Mouse (Mus musculus) heart, adult 9 months (tissue): ENCODE measurements around the gene Rbfox2.
A peak's percentile ranks its signal among the peaks of the same experiment; 100 is the strongest.

Experiments
- DNase-seq, 2 experiments: peaks; one replicate each; pipeline ENCODE4 v3.0.0; 2022; ENCODE audit warnings: low spot score in 2 of 2

Gene Rbfox2

DNA sequence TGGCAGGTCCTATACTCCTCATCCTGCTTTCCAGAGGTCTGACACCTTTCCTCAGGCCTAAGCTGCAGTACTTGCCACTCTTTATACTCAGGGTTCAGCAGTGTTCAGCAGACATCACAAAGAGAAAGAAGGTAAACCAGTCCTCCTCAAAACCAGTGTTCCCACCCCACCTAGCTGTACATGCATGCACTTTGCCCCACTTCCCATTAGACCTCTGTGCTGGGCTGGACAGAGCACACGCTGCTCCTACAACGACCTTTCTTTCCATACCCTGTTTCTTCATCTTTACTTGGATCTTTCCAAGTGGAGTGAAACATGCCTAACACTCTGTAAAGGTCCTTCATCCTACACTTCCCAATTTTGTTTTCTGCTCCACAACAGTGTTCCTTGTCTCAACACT, 110.8 kb downstream of the Rbfox2 start:
- no peak for DNase-seq

DNA sequence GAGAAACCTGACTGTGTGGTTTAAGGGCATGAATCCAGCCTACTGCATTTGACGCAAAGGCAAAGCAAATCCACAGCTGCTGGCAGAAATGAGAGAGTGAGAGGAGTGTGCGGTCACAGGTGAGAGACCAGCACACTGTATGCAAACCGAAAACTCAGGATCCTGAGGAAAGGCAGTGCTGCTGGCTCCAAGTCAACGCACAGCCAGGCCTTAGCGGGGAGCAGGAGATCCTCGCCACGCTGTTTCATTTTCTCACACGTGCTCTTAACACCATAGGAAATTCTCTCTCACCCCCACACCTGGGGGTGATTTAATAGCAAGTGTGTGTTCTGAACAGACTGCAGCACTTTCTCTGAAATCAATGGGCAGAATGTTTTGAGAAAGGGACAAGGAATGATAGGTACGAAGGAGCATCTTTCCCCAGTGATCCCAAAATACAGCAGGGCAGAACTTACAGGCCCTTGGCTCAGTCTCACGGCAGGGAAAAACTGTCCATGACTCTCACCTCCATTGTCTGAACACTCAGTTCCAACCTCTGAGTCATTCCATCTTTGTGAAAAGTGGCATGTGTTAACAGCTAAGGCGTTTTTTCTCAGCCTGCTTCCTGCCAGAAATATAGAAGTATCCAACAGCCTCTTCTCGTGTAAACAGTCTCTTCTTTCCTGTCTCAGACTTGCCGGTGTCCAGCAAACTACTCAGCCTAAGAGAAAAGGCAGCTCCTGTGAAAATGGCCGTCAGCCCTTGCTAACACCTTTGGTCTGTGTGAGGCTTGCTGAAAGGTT, 114.5 kb downstream of the Rbfox2 start:
- peak in 1 of 2 experiments; percentile 22 for DNase-seq

DNA sequence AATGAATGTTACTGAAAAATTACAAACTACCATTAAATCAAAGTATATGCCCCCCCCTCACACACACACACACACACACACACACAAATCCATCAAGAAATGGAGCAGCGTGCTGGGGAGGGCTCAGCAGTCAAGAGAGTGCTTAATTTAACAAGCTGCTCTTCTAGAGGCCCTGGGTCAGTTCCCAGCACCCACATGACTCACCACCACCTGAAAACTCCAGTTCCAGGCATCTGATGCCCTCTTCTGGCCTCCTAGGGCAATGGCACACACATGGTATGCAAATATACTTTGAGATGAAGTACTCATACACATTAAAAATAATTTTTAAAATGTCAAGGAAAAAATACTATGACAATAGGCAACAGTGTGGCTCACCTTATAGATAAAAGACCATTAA, 120.7 kb downstream of the Rbfox2 start:
- no peak for DNase-seq

DNA sequence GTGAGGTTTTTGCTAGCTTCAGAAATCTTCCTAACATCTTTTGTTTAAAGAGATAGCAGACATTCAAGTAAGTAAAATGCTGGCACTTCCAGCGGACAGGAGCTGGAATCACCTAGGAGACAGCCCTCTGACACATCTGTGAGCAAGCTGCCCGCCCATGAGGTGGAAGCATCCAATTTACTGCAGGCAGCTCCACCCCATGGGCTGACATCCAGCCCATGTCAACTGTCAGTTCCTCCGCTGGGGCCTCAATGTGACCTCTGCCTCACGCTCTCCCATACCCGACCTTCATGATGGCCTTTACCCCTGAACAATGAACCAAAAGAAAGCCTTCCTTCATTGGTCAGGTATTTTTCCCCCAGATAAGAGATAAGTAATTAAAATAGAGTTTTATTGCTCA, 121.2 kb downstream of the Rbfox2 start:
- peak; percentile 29 to 68 for DNase-seq

DNA sequence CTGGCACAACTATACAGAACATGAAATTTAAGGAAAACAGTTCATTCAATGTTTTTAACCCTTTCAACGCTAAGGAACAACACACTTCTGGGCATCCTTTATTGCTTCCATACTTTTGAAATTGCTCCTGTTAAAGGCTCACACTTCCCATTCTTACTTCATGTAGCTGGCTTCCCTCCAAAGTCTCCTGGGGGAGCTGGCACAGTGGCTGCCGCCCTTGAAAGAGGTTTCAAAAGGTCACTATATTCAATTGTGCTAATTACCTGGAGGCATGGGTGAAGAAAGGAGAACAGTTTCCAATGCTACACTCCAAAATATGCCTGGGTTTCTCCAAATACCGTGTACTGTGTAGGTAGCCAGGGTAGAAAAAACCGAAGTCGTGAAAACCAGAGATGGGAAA, 124.0 kb downstream of the Rbfox2 start:
- peak in 1 of 2 experiments; percentile 23 for DNase-seq

DNA sequence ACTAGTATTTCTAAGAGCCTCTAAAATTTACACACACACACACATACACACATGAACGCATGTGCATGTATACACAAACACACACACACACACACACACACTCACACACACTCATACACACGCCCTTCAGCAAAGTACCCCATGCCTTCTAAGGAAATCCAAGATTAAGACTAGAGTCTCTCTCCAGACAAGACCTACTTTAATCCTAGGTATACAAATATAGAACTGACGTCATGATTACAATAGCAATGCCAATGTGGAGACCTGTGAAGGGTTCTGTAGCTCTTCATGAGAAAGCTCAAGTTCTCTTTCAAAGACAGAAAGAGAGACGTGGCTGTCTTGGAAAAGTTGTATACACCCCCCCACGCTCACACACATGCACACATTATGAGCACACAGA, 132.8 kb downstream of the Rbfox2 start:
- DNase-seq, result no peak

DNA sequence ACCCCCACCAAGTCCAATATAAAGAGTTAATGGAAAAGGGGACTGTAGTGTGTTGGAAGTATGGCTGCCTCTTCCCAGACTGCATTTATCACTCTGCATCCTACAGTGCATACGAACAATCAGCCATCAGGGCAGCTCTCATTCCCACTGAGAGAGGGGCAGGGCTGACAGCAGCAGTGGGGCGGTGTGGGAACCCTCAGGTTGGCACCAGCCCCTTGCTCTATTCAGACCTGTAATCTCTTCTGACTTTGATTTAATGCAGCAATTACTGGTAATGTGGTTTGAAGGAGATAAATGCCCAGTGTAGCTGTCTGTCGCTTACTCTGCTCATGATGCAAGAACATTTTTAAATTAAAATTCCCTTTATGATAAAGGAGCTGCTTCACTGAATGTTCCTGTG, 134.4 kb downstream of the Rbfox2 start:
- no peak for DNase-seq

DNA sequence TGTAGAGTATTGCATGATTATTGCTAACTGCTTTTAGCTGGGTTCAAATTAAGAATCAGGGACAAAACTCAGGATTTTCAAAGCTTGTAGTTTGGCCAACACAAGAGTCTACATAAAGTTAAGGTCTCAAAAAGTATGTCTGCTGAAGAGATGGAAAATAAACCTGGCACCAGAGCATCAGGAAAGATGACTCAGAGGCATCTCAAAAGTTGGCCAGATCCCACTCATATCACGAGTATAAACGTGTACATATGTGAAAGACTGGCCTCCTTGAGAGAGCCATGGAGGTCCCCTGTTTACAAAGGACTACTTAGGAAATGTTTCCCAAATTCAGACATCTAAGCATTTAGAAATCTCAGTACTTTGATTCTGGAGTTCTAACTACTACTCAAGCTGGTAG, 138.0 kb downstream of the Rbfox2 start:
- DNase-seq, result no peak

DNA sequence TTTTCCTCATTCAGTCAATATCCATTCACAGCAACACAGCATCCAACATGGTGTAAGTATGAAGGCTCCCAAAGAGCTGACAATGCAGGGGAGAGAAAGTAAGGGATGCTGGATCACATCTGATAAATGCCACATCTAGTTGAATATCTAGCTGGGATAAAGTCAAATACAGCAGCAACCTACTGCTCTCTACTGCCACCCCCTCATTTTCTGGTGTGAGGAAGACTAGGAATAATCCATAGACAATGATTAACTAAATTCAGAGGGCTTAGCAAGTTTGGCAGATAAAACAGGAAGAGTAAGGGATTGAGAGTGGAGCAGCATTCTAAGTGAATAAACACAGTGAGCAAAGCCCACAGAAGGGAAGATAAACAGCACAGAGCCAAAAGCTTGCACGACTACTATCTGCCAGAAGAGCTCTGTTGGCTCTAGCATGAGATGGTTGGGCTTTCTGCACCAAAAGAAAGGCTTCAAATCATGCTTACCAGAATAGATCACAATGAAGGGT, 140.5 kb downstream of the Rbfox2 start:
- DNase-seq, result no peak

DNA sequence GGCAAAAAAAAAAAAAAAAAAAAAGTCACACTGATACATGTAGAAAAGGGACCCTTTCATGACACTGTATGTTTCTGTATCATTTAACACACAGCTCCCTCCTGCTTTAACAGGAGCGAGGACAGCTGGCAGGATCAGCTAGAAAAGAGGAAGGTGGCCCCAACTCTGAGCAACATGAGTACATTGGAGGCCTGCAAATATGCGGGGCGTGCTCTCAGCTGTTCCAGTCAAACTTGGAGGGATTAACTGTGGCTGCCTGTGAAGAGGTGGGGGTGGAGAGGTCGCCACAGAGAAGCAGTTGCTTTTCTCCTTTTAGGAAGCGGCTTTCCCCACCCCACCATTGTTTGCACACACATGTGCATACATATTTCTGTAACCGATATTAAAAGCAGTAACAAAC, 143.5 kb downstream of the Rbfox2 start:
- no peak for DNase-seq

DNA sequence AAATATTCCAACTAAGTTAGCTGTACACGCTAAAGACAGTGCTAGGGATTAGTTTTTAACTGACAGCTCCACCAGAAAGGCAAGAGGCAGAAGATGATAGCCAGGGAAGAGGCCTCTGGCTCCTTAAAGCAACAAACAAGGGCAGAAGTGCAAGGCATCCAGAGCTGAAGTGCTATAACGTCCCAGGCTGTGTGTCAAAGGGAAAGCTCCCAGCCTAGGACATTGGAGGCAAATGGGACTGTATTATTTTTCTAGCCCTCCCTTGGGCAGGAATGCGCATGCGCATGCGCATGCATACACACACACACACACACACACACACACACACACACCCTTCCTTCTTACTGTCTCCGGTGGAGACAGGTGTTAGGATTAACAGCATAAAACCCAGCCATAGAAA, 143.9 kb downstream of the Rbfox2 start:
- DNase-seq, result no peak

DNA sequence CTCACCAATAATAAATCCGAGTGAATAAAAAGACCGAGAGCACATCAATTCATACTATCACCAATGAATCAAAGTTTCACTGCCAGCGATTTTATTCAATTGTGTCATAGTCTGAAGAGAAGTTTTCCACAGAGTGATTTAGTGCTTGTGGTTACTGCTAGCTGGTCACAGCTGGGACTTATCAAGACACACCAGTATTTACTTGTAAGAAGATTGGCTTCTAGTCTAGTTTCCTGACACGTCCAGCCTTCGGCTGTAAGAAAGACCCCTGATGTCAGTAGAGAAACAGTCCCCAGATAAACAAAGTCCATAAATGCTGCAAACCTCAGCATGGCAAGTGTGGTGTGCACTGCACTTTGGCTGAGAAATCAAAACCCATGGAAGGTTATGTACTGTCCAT, 145.4 kb downstream of the Rbfox2 start:
- peak in 1 of 2 experiments; percentile 35 for DNase-seq

DNA sequence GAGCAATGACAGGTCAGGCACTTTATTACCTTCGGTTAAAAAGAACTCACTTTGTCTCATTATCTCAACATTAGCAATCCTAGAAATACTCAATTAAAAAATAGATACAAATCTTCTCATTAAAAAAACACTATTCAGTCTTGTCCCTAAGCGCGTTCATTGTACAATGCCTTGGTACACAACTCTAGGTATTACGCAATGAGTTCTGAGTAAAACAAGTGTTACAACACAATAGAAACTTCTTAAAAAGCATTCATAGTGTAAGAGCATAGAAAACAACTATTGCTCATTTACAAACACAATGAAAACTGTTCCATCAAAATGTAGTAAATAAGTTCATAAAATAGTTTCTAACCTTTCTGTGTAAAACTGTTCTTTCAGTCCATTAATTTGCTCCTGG, 146.0 kb downstream of the Rbfox2 start:
- DNase-seq, result no peak

DNA sequence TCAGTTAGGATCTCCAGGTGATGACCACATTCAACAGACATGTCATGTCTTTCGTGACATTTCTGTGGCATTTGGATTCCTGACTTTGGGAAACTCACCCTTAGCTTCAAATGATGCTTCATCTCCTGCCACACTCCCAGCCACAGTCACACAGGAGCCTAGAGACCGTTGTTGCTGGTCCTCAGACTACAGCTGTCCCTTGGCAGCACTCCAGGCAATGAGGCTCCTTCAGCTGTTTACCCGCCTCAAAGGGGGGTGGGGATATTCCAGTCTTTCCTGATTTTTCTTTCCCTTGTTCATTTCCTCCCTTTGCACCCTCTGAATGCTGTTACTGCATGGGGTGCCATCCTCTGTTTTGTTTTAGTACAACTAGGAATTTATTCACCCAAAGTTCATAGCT, 150.3 kb downstream of the Rbfox2 start:
- DNase-seq, result peak; percentile 63 to 73

DNA sequence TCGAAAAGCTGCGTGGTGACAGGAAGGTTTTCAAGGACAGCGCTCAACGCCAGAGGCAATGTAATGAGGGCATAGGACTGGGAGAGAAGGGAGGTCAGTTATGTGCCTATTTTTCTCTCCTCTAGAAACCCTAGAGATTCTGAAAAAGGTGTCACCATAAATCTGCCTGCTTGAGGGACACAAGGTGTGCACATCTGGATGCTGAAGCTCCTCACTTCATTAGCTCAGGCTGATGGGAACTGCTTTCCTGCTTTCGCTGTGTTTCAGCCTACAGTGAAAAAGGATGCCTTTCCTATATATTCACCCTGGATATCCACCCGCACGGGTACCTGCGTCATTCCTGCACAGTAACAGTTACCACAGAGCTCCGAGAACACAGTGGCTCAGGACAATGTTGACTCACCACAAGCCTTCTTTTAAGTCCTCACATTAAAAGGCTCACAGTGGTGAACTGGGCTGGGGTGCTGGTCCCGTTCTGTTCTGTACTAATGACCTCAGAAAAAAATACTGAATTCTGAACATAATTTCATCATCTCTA, 152.5 kb downstream of the Rbfox2 start:
- no peak for DNase-seq

DNA sequence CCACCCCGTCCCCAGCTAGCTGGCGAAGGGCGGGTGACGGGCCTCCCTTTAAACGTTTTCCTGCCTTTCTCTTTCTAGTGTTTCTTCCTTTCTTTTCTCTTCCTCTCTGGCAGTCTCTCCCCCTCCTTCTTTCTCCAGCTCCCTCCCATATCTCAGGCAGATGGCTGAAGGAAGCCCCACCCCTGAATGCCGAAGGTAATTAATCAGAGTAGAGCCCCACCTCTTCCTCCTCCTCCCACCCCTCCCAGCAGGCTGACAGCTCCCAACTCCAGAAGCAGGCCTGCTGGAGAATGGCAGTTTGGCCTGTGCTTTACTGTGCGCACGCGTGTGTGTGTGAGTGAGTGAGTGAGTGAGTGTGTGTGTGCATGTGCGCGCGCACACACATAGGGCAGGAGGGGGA, 153.2 kb downstream of the Rbfox2 start:
- DNase-seq, result peak; percentile 86 to 87

DNA sequence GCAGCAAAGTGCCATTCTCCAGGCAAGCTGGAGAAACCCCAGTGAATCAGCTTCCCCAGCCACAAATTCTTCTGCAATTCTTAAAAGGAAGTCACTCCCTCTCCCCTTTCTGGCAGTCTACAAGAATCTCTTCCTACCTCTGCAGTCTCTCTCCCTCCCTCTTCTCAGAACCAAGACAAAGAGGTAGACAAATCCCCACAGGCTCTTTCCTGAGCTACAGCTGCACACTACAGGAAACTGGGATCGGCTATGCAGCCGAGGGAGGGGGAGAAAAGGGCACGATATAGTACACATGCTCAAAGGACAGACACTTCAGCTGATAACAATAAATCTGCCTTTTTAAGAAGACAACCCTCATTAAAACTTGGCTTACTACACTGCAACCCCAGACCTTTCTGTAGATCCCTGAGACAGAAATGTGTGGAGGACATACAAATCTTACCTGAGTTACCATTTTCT, 153.7 kb downstream of the Rbfox2 start:
- DNase-seq, result peak; percentile 32 to 33

DNA sequence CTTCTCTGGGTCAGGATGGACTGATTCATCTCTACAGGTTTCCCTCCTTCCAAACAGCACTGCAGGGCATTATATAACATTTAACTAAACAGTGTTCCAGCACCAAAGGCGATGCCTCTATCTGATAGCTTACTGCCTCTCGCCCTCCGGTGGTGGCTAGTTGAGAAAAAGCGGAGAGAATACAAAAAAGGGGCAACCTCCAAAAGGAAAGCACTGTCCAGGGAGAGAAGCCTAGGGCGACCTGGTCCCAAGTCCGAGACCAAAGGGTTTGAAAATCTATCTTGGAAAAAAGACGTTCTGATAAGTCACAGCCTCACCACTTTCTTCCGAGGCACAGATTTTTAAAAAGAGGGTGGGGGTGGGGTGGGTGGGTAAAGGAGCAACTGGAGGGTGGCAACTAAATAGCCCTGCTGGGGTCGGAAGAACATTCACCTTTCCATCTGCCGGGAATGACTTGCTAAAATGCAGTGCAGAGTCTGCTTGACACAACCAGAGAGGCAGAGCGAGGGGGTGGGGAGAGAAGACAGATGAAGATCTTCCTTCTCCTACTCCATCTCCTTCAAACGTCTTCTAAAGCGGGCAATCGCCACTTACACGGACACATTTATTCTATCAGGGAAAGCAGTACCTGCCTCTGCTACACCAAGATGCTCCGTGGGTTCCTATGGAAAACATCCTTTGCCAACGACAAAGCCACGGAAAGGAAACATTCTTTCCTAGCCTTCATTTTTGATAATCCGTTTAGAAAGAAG, 154.3 kb downstream of the Rbfox2 start:
- no peak for DNase-seq

DNA sequence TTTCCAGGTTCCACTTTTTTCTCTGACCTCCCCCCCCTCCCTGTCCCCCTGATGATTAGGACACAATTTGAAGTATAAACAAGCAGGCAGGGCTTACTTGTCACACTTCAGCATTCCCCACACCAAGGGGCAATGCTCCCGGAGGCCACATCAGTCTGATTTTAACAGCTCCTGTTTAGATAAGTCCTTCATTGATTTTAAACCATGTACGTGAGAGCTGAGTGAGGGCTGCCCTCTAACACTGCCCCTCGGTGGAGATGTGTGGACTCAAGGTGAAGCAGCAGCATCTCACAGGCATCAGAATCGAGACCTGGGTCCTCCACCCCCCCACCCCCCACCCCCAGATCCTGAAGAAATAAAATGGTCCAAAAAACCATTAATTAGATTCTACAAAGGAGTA, 155.0 kb downstream of the Rbfox2 start:
- DNase-seq, result no peak

DNA sequence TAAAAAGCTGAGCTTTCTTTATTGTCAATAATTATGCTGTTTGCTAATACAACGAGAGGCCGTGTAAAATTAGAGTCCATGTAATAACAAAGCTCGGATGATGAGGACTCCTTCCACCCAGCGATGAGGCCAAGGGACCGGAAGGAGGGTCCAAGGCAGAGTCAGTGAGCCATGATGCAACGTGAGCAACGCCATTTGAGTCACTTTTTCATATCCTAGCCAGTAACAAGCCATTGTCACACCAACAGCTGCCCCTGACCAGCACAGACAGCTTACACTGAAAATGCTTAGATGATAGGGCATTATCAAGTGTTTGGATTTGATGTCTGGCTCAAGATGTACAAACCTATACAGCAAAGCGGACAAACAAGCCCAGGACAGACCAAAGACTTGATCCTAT, 155.6 kb downstream of the Rbfox2 start:
- no peak for DNase-seq

DNA sequence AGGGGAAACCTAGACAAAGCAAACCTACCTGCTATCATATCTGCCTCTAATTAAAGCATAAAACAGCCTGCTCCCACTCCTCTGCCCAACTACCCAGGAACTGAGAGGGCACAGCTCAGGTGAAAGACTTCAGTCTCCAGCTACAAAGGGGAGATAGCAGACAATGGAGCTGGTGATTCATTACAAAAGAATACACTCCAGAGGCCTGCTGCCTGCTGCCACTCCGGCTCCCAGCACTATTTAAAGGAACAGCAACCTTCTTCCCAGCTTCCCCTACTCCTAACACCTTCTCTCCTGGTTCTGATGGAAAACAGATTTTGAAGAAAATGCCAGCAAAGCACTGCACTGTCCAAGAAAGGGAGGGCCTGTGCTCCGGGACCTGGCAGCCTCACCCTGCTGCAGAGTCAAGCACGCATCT, 156.4 kb downstream of the Rbfox2 start:
- peak; percentile 48 to 53 for DNase-seq

DNA sequence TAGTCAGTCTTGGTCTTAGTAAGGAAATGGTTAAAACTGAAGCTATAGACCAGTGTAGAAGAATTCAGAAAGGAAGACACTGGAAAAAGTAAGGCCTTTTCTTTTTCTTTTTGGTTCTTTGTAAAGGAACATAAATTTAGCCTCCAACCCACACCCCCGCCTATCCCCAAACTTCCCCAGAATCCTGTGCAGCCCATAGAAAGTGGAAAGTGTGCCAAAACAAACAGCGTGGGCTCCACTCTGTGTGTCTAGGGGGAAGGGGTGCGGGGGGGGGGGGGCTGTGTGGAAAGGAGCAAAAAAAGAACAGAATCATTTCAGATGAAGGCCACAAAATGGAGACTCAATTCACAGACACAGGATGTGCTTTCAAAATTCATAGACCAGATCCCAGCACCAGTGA, 156.8 kb downstream of the Rbfox2 start:
- no peak for DNase-seq

DNA sequence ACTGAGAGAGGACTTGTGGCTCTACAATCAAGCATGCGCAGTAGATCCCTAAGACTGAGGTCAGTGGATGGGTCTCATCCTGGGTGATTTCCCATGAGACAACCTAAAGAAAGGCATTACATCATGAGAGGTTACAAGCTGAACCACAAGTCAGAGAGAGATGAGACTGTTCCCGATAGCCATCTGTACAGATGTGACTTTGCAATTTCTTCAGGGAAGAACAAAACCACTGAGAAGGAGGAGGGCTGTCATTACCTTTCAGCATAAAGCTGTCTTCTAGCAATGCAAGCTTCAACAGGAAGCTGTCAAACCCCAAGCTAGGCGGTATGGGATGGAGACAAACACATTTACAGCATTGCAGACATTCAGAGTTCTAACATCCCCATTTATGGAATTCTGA, 157.3 kb downstream of the Rbfox2 start:
- DNase-seq, result no peak
